Mouse (Mus musculus) hindbrain, embryonic 12.5 days (tissue): Measurements from ENCODE around the gene Glrb. TPM values are rescaled to one million over a fixed set of nuclear protein-coding genes. Genes with fewer than 3 reads are reported as not detected.

Source experiments
- ATAC-seq: fragments of 200-750 bp; cut with Nextera tagmentation; 2 replicates; pipeline ENCODE4 v1.8.0; 2017; ENCODE audit warnings: moderate TSS enrichment; ENCODE audit not compliant: low FRiP score
- H3K27ac ChIP-seq: fragments of 300-500 bp; sonication (generic); 2 replicates; pipeline ENCODE4 v1.5.1; 2016; ENCODE audit warnings: mild to moderate bottlenecking
- H3K27me3 ChIP-seq: fragments of 300-500 bp; sonication (generic); 2 replicates; pipeline ENCODE4 v1.6.1; 2016; ENCODE audit warnings: mild to moderate bottlenecking
- H3K36me3 ChIP-seq: fragments of 300-500 bp; sonication (generic); 2 replicates; pipeline ENCODE4 v1.6.1; 2016; ENCODE audit warnings: mild to moderate bottlenecking
- H3K4me1 ChIP-seq: fragments of 300-500 bp; sonication (generic); 2 replicates; pipeline ENCODE4 v1.6.1; 2016
- H3K4me2 ChIP-seq: fragments of 300-500 bp; sonication (generic); replicated peaks from 2 replicates; pipeline ENCODE4 v1.6.1; 2016; ENCODE audit warnings: mild to moderate bottlenecking
- H3K4me3 ChIP-seq: fragments of 300-500 bp; sonication (generic); 2 replicates; pipeline ENCODE4 v1.5.1; 2016; ENCODE audit warnings: mild to moderate bottlenecking
- H3K9ac ChIP-seq: fragments of 300-500 bp; sonication (generic); 2 replicates; pipeline ENCODE4 v1.6.1; 2016; ENCODE audit warnings: mild to moderate bottlenecking, moderate library complexity
- H3K9me3 ChIP-seq: fragments of 300-500 bp; sonication (generic); replicated peaks from 2 replicates; pipeline ENCODE4 v1.6.1; 2016; ENCODE audit warnings: mild to moderate bottlenecking
- whole genome bisulfite sequencing: fragments of 180-500 bp; shearing (Covaris S2); methylation state at CpG from one replicate; pipeline ENCODE4 v1.1.7; 2016; 5-methylcytosine and 5-hydroxymethylcytosine counted together
- polyA plus RNA-seq: library from polyadenylated mRNA; unstranded; fragments of >200 nt; fragmentation: Nextera tagmentation; extraction: Ambion mirVana; gene quantifications from 2 replicates; pipeline ENCODE4 v1.2.1, GENCODE M21; 2016

Gene Glrb
- polyA plus RNA-seq, 1 experiment from 2014 or later, result 17.1 TPM

DNA sequence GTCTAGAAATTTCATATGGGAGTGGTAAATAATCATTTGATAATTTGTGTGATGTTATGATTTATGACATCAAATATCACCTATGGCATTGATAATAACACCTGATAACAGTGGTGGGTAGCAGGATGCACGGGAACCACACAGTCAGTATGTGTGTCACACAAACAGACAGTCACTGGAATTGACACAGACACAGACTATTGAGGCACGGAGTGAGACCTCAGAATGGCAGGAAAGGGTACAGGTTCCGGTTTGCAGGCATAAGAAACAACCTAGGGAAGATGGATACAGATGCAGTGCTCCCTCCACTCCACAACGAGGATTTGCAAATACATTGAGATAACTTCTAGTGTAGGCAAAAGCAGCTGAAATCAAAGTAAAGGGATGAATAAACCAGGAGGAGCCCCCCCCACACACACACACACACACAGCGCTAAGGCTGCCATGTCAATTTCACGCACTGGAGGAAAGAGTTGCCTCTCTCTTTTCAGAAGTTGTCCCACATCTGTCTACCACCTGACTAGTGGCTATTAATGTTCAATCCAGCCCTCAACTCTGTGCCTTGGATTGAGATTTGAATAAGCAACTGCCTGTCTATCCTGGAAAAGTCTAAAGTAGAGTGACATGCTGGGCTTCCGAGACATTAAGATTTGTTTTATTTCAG, 38.6 kb downstream of the Glrb start:
- Histone ChIP-seq H3K27ac (no peak overlapping the region), H3K9me3 (no peaks in the 10 kb centered on the region), H3K4me3 (no peak overlapping the region), H3K36me3 (no peaks in the 10 kb centered on the region), H3K4me1 (no peaks in the 10 kb centered on the region), H3K9ac (no peak overlapping the region), H3K27me3 (no peaks in the 10 kb centered on the region), H3K4me2 (no peak overlapping the region)
- WGBS, result 70% methylated on average over 7 of the region's 7 CpGs
- ATAC-seq, result no peak

DNA sequence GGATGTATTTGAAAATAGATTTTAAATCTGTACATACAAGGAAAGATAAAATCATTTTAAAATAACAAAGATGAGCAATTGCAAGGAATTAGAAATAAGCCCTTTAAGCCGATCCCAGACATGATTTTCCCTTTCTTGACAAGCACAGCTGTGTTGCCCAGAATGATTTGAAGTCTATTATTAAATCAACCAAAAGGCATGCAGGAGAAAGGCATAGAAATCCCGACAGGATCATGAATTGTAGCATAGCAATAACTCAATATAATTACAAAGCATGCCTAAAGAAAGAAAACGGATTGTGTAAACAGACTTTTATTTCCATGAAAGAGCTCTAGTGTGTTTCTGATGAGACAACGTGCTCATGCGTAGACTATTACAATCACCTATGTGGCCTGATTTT, 39.4 kb downstream of the Glrb start:
- no peak overlapping the region for H3K4me3 ChIP-seq
- H3K4me1 ChIP-seq, result no peaks in the 10 kb centered on the region
- H3K4me2 ChIP-seq, result no peak overlapping the region
- 72% methylated on average over 5 of the region's 5 CpGs for WGBS
- H3K27ac ChIP-seq, result no peak overlapping the region
- no peaks in the 10 kb centered on the region for H3K27me3 ChIP-seq
- no peak overlapping the region for H3K9ac ChIP-seq
- H3K36me3 ChIP-seq, result no peaks in the 10 kb centered on the region
- ATAC-seq, result no peak
- H3K9me3 ChIP-seq, result no peaks in the 10 kb centered on the region

DNA sequence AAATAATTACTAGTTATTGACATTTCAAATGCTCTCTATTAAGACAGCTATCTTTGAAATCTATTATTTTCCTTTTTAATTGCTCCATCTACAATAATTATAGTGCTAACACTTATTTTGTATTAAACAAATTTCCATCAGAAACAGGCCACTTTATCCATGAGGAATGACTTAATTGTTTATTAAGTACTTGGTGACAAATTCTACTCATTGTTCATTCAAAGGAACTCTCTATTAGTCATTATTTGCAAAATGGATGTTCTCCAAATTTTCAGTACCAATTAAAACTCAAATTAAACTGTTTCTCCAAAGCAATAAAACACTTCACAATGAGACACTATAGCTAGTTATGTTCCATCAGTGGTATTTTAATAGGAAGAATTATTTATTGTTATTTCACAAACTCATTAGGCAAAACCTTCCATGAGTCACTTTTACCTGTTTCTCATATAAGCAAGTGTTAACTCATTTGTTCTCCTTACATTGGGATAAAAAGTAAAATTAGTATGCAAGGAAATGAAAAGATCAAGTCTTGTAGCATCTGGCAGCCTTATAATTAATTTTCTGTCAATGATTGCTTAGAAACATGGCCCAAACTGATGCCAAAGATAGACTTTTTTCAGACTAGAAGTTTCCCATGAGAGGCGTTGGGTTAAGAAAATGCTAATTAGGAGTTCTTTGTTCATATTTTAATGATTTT, 41.8 kb downstream of the Glrb start:
- 90% methylated on average over 1 of the region's 1 CpGs for WGBS

DNA sequence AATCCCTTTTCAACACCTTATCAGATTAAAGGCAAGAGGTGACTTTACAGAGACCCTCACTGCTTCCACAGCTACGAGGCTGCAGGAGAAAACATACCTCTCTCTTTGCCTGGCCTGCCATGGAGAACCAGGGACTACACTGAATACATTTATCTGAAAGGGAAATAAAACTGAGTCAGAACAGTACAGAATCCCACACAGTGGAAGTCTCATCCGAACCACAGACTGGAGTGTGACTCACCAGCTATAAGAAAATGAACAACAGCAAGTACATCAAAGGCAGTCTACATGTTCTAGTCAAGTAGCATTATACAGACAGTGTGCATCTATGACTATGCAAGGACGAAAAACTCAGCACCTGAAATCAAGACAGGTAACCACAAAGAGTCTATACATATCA, 46.1 kb downstream of the Glrb start:
- no peak overlapping the region for H3K4me3 ChIP-seq
- no peak overlapping the region for H3K27ac ChIP-seq
- H3K9ac ChIP-seq, result no peak overlapping the region
- H3K27me3 ChIP-seq, result no peaks in the 10 kb centered on the region
- 94% methylated on average over 3 of the region's 3 CpGs for WGBS
- H3K4me2 ChIP-seq, result no peak overlapping the region
- no peaks in the 10 kb centered on the region for H3K9me3 ChIP-seq
- H3K36me3 ChIP-seq, result no peaks in the 10 kb centered on the region
- no peaks in the 10 kb centered on the region for H3K4me1 ChIP-seq
- no peak for ATAC-seq

More for the DNA sequence above, 41.8 kb downstream of the Glrb start:
- no peak overlapping the region for H3K27ac ChIP-seq
- no peaks in the 10 kb centered on the region for H3K36me3 ChIP-seq
- H3K27me3 ChIP-seq, result no peaks in the 10 kb centered on the region
- no peaks in the 10 kb centered on the region for H3K4me1 ChIP-seq
- no peak for ATAC-seq
- H3K4me2 ChIP-seq, result no peak overlapping the region
- no peak overlapping the region for H3K4me3 ChIP-seq
- no peak overlapping the region for H3K9ac ChIP-seq
- H3K9me3 ChIP-seq, result no peaks in the 10 kb centered on the region

DNA sequence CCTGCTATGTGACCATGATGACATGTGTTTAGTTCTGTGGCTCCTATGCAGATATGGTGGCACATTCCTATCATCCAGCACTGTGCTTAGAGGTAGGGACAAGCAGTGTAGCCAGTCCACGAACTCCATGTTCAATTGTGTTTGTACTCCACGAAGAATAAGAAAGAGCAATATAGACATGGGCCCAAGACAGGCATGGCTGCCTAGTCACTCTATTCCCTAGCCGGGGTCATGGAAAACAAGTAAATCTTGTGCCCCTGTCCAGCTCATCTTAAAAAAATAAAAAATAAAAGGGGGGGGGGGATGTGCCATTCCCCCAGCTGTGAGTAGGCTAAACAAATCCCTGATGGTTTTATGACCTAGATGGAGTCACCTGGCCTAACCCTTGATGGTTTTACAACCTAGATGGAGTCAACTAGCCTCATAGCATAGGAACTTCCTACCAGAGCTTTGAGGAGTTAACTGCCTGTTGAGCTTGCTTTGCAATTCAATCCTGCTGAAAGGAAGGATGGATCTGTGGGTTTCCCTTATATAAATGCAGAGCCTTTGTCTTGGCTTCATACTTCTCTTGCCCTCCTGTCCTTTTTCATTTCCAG, 60.5 kb downstream of the Glrb start:
- no peak overlapping the region for H3K4me3 ChIP-seq
- no peak overlapping the region for H3K4me2 ChIP-seq
- 91% methylated on average over 3 of the region's 3 CpGs for WGBS
- no peaks in the 10 kb centered on the region for H3K36me3 ChIP-seq
- no peaks in the 10 kb centered on the region for H3K27me3 ChIP-seq
- ATAC-seq, result no peak
- no peak overlapping the region for H3K27ac ChIP-seq
- H3K4me1 ChIP-seq, result no peaks in the 10 kb centered on the region
- H3K9me3 ChIP-seq, result no peaks in the 10 kb centered on the region
- no peak overlapping the region for H3K9ac ChIP-seq

DNA sequence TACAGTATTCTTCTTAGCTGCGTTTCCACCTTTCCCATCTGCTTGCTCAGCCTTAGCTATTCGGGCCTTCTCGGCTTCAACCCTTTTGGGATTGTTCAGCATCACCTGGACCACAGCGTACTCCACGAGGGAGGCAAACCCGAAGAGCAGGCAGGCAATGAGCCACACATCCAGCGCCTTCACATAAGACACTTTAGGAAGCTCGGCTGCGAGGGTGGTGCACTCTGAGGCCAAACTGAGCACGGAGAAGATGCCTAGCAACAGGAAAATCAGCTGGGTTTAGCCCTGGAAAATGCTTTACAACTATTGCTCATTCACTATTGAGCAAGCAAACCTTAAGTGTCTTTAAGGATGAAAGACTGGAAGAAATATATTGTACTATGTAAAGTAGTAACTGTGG, 62.5 kb downstream of the Glrb start:
- Histone ChIP-seq H3K9me3 (no peaks in the 10 kb centered on the region), H3K4me3 (no peak overlapping the region), H3K4me1 (no peaks in the 10 kb centered on the region), H3K27me3 (no peaks in the 10 kb centered on the region), H3K9ac (no peak overlapping the region), H3K4me2 (no peak overlapping the region), H3K36me3 (no peaks in the 10 kb centered on the region), H3K27ac (no peak overlapping the region)
- 87% methylated on average over 10 of the region's 10 CpGs for WGBS
- ATAC-seq, result no peak

DNA sequence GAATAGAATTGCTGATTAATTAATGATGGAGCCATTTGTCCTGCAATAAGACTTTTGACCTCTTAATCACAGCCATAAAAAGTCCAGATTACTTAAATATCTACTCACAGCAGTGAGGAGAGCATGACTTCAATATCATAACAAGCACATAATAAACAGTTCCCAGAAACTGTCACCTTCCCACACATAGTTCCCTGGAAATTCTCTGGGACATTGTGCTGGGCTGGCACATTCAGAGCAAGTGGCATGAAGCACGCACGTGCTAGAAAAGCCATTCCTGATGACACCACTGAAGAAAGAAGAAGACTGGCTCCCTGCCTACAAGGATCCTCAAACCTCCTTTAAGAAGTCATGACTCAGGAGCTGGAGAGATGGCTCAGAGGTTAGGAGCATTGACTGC, 67.8 kb downstream of the Glrb start:
- no peaks in the 10 kb centered on the region for H3K9me3 ChIP-seq
- no peaks in the 10 kb centered on the region for H3K27me3 ChIP-seq
- no peak overlapping the region for H3K27ac ChIP-seq
- no peak overlapping the region for H3K9ac ChIP-seq
- no peaks in the 10 kb centered on the region for H3K36me3 ChIP-seq
- no peak overlapping the region for H3K4me2 ChIP-seq
- ATAC-seq, result no peak
- 82% methylated on average over 2 of the region's 2 CpGs for WGBS
- H3K4me3 ChIP-seq, result no peak overlapping the region
- H3K4me1 ChIP-seq, result no peaks in the 10 kb centered on the region

DNA sequence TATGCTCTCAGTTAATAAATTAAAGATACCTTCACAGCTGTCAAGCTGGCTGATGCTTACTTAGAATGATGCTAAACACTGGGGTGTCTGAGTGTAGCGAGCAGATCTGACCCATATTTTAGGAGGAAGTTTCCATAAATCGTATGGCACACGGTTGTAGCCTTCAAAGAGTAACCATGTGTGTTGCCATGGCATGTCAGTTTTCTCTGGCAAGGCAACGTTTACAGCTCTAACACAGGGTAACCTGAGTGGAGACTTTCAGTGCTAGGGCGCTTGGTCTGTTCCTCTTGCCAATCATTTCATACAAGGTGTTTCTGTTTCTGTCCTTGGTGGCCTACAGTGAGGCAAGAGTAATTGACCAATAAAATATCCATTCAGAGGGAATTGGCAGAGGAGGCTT, 73.6 kb downstream of the Glrb start:
- Histone ChIP-seq H3K36me3 (no peaks in the 10 kb centered on the region), H3K27me3 (no peaks in the 10 kb centered on the region), H3K4me3 (no peak overlapping the region), H3K4me1 (no peaks in the 10 kb centered on the region), H3K9ac (no peak overlapping the region), H3K9me3 (no peaks in the 10 kb centered on the region), H3K27ac (no peak overlapping the region), H3K4me2 (no peak overlapping the region)
- no peak for ATAC-seq
- 81% methylated on average over 5 of the region's 5 CpGs for WGBS

DNA sequence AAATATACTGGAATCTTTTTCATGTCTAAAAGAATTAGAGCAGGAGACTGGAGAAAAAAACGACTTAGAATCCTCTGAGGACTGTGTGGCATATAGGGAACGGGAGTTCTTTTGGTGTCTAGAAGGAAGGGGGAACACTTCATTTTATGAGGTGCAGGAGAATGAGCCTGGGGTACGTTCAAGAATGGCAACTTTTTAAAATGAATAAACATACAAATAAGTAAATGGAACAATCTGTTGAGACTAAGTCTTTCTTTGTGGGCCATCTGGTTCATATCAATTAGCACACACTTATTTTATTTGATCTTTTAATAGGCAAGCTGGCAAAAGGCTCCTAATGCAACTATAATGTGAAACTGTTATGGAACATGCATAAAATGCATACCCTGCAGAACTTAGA, 75.9 kb downstream of the Glrb start:
- Histone ChIP-seq H3K36me3 (no peaks in the 10 kb centered on the region), H3K27ac (no peak overlapping the region), H3K9me3 (no peaks in the 10 kb centered on the region), H3K4me1 (no peaks in the 10 kb centered on the region), H3K9ac (no peak overlapping the region), H3K27me3 (no peaks in the 10 kb centered on the region), H3K4me2 (no peak overlapping the region), H3K4me3 (no peak overlapping the region)
- no peak for ATAC-seq
- 56% methylated on average over 3 of the region's 3 CpGs for WGBS

DNA sequence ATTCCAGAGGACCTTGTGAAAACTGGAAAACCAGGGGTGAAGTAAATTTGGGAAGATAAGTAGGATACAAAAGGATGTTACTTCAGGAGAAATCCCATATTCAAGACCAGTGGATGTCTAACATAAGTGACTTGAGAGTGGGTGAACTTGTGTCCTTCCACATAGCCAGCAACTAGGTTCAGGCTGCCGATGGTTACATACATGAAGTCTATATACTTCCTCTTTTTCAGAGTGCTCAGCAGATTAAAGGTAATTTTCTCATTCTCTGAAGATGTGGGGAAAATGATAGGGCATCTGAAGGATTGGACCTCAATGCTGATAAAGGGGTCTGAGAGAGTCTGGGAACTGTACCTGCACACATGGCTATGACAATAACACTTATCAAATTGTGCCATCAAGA, 89.5 kb downstream of the Glrb start:
- H3K36me3 ChIP-seq, result no peaks in the 10 kb centered on the region
- no peak overlapping the region for H3K4me3 ChIP-seq
- no peaks in the 10 kb centered on the region for H3K9me3 ChIP-seq
- no peak overlapping the region for H3K4me2 ChIP-seq
- ATAC-seq, result no peak
- no peaks in the 10 kb centered on the region for H3K4me1 ChIP-seq
- H3K9ac ChIP-seq, result no peak overlapping the region
- no peaks in the 10 kb centered on the region for H3K27me3 ChIP-seq
- H3K27ac ChIP-seq, result no peak overlapping the region
- 82% methylated on average over 1 of the region's 1 CpGs for WGBS

DNA sequence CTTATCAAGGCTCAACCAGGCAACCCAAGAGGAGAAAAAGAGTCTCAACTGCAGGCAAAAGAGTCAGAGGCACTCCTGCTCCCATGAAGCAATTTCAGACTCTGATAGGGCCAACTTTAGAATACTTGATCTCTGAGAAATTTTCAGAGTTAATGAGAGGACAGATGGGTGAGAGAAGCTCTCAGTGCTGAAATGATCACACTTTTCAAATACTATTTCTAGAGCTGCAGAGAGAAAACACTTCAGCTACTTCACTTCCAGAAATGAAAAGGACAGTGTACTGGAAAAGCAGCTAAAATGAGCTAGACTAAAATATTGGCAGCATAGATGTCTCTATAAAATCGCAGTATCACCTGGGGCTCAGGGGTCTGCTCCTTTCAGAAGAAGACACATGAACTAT, 94.8 kb downstream of the Glrb start:
- H3K4me2 ChIP-seq, result no peak overlapping the region

DNA sequence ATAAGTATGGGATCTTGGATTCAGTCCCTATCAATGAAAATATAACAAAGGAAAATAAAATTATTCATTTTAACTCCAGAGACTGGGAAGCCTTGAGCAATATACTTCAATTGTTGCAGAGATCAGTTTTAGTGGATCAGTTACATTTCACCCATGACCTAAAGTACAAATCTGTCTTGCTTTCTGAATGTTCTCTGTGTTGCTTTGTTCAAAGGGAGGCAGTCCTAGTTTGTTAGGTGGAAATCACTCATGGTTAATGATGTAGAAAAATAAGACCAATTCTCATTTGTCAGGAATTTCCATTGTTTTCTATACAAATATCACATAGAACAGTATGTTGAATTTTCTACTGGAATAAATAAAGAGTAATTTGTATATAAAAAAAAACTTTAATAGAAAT, 99.7 kb downstream of the Glrb start:
- Histone ChIP-seq H3K27ac (no peak overlapping the region), H3K9me3 (no peaks in the 10 kb centered on the region), H3K4me2 (no peak overlapping the region), H3K4me1 (no peaks in the 10 kb centered on the region), H3K4me3 (no peak overlapping the region), H3K36me3 (no peaks in the 10 kb centered on the region), H3K27me3 (no peaks in the 10 kb centered on the region), H3K9ac (no peak overlapping the region)
- no peak for ATAC-seq

More for the DNA sequence above, 94.8 kb downstream of the Glrb start:
- Histone ChIP-seq H3K4me1 (no peaks in the 10 kb centered on the region), H3K27me3 (no peaks in the 10 kb centered on the region), H3K9ac (no peak overlapping the region), H3K4me3 (no peak overlapping the region), H3K36me3 (no peaks in the 10 kb centered on the region), H3K9me3 (no peaks in the 10 kb centered on the region), H3K27ac (no peak overlapping the region)
- no peak for ATAC-seq
- 87% methylated on average over 1 of the region's 1 CpGs for whole genome bisulfite sequencing

DNA sequence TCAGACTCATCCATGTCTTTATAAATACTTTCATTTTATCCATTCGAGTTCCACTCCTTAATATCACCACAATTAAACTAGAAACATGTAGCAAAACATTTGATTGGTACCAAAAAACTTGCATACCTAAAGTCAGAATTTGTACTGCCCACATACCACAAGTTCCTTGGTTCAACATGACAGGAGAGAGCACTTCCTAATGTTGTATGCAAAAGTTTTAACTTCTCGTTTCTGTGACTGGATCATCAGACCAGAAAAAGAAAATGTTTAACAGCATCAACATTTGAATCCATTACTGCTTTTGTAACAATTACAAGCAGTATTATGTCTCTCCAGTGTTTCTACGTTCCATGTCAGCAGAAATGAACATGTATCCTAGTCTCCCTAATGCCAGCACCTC, 101.2 kb downstream of the Glrb start:
- Histone ChIP-seq H3K27me3 (no peaks in the 10 kb centered on the region), H3K36me3 (no peaks in the 10 kb centered on the region), H3K4me2 (no peak overlapping the region), H3K4me1 (no peaks in the 10 kb centered on the region), H3K9me3 (no peaks in the 10 kb centered on the region), H3K27ac (no peak overlapping the region), H3K9ac (no peak overlapping the region), H3K4me3 (no peak overlapping the region)
- no peak for ATAC-seq
- 88% methylated on average over 3 of the region's 3 CpGs for WGBS
